Mouse (Mus musculus) C2C12 (cell line): ENCODE data around the gene Rexo4.

Experiments used
- CTCF ChIP-seq: IDR thresholded peaks from one replicate; pipeline ENCODE4 v1.5.1; 2011; ENCODE audit not compliant: control insufficient read depth, insufficient read depth, insufficient read length
- FOSL1 ChIP-seq: IDR thresholded peaks from one replicate; pipeline ENCODE4 v1.8.0; 2011; ENCODE audit warnings: mild to moderate bottlenecking, low read length; ENCODE audit not compliant: poor library complexity, insufficient read depth, severe bottlenecking
- MAX ChIP-seq: IDR thresholded peaks from one replicate; pipeline ENCODE4 v1.6.1; 2011; ENCODE audit warnings: mild to moderate bottlenecking, control low read depth
- MYOD1 ChIP-seq: IDR thresholded peaks from one replicate; pipeline ENCODE4 v1.6.1; 2011; ENCODE audit warnings: low read depth; ENCODE audit not compliant: control insufficient read depth, insufficient read length
- USF1 ChIP-seq: IDR thresholded peaks from one replicate; pipeline ENCODE4 v1.6.1; 2011; ENCODE audit warnings: low read depth, mild to moderate bottlenecking, control low read depth, moderate library complexity

GRCm38 (mm10) chr2:26930390-26930789 is 33.8 kb downstream of the Rexo4 start:
- TF ChIP-seq CTCF, result peak; percentile 34
- TF ChIP-seq USF1, result no peak
- TF ChIP-seq MAX, result no peak
- TF ChIP-seq MYOD1, result no peak
- TF ChIP-seq FOSL1, result no peak
